Mouse (Mus musculus) ES-E14 (cell line): ENCODE measurements around the gene Ptpn1. TPM values are rescaled to one million over a fixed set of nuclear protein-coding genes. Genes with fewer than 3 reads are reported as not detected.

Experiments
- DNase-seq: peaks from one replicate; pipeline ENCODE4 v3.0.0-alpha.2; 2013; ENCODE audit warnings: low read depth, low spot score
- H3K27ac ChIP-seq: 2 replicates; pipeline ENCODE4 v1.5.1; 2012; ENCODE audit warnings: low read depth, mild to moderate bottlenecking, low read length, moderate library complexity, mixed read lengths; ENCODE audit not compliant: poor library complexity, insufficient read depth, severe bottlenecking
- H3K36me3 ChIP-seq: 2 replicates; pipeline ENCODE4 v1.6.1; 2012; ENCODE audit warnings: mild to moderate bottlenecking, low read length, moderate library complexity, mixed read lengths; ENCODE audit not compliant: control insufficient read depth, poor library complexity, insufficient read depth, severe bottlenecking
- H3K4me1 ChIP-seq, 2 experiments: fragments of 150-350 bp in 1 of 2; sonication (generic) in 1 of 2; 2 replicates each; pipeline ENCODE4 v1.6.1; 2012; ENCODE audit warnings: low read length in 2 of 2, mild to moderate bottlenecking in 1 of 2, mixed read lengths in 1 of 2; ENCODE audit not compliant: control insufficient read depth in 2 of 2, insufficient read depth in 2 of 2, poor library complexity in 1 of 2
- H3K4me3 ChIP-seq, 2 experiments: fragments of 150-350 bp in 1 of 2; sonication (generic) in 1 of 2; 2 replicates each; pipeline ENCODE4 v1.5.1; 2012; ENCODE audit warnings: low read length in 2 of 2, low read depth in 1 of 2, mild to moderate bottlenecking in 1 of 2, mixed read lengths in 1 of 2; ENCODE audit not compliant: insufficient read depth in 1 of 2, poor library complexity in 1 of 2, severe bottlenecking in 1 of 2
- H3K9ac ChIP-seq: 2 replicates; pipeline ENCODE4 v1.6.1; 2012; ENCODE audit warnings: low read depth, mild to moderate bottlenecking, low read length, mixed read lengths; ENCODE audit not compliant: poor library complexity, insufficient read depth, severe bottlenecking
- H3K9me3 ChIP-seq: fragments of 150-350 bp; sonication (generic); 2 replicates; pipeline ENCODE4 v1.6.1; 2012; ENCODE audit warnings: low read depth, mild to moderate bottlenecking, low read length; ENCODE audit not compliant: control insufficient read depth, insufficient read depth
- CHD2 ChIP-seq: IDR thresholded peaks from 2 replicates; pipeline ENCODE4 v1.6.1; 2014; ENCODE audit warnings: mild to moderate bottlenecking, low read depth, low read length, inconsistent platforms
- HCFC1 ChIP-seq: IDR thresholded peaks from 2 replicates; pipeline ENCODE4 v1.6.1; 2012; ENCODE audit warnings: low read length, inconsistent platforms, borderline replicate concordance; ENCODE audit not compliant: insufficient read depth
- MAFK ChIP-seq: IDR thresholded peaks from 2 replicates; pipeline ENCODE4 v1.6.1; 2014; ENCODE audit warnings: mild to moderate bottlenecking, low read depth, low read length, inconsistent platforms; ENCODE audit not compliant: insufficient read depth
- ZC3H11A ChIP-seq: IDR thresholded peaks from 2 replicates; pipeline ENCODE4 v1.6.1; 2012; ENCODE audit warnings: low read depth, mild to moderate bottlenecking, inconsistent platforms, low read length, borderline replicate concordance
- ZNF384 ChIP-seq: IDR thresholded peaks from 2 replicates; pipeline ENCODE4 v1.6.1; 2012; ENCODE audit warnings: low read depth, low read length, inconsistent platforms
- in situ Hi-C, 2 experiments: fragments of 600-800 bp; cut with MboI; formaldehyde crosslinking; loops; one replicate each; pipeline ENCODE4 v1.15.1; 2025; ENCODE audit warnings: low sequenced_read_pairs in 2 of 2, inconsistent platforms in 1 of 2; ENCODE audit not compliant: unreplicated experiment in 2 of 2
- total RNA-seq: library from RNA; depleted of rRNA; stranded (reverse); fragments of 300-350 nt; gene quantifications from 2 replicates; pipeline ENCODE4 v1.2.3, GENCODE M21; 2012

Gene Ptpn1
- total RNA-seq, 1 experiment: 39.9 TPM

DNA sequence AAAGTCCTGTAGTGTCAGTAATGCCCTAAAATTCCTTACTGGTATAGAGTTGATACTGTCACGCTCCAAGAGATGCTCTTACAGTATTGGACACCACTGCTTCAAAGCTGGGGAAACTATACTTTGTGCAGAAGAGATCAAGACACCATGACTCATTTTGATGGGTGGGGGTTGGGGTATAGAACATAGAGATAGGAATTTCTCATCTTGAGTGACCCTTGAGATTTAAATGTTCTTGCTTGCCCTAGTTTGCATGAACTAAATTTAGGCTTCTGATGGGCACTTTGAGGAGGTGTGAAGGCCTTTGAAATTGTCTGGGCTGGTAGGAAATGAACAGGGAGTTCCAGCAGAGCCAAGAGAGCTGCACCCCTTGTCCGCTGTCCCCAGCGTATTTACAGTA, 4.1 kb downstream of the Ptpn1 start:
- no peak for TF ChIP-seq HCFC1
- no peak for TF ChIP-seq MAFK
- TF ChIP-seq CHD2: no peak
- no peak for TF ChIP-seq ZC3H11A
- no peak for TF ChIP-seq ZNF384
- Histone ChIP-seq H3K4me1 (peaks cover 2 to 9% of the 10 kb centered on the region in 2 experiments; a peak in 2 of 4 replicates), H3K9me3 (no peaks in the 10 kb centered on the region), H3K9ac (no peak overlapping the region), H3K36me3 (no peaks in the 10 kb centered on the region), H3K4me3 (no peak overlapping the region), H3K27ac (no peak overlapping the region)
- DNase-seq: no peak
- in situ Hi-C loops: no loop called here

DNA sequence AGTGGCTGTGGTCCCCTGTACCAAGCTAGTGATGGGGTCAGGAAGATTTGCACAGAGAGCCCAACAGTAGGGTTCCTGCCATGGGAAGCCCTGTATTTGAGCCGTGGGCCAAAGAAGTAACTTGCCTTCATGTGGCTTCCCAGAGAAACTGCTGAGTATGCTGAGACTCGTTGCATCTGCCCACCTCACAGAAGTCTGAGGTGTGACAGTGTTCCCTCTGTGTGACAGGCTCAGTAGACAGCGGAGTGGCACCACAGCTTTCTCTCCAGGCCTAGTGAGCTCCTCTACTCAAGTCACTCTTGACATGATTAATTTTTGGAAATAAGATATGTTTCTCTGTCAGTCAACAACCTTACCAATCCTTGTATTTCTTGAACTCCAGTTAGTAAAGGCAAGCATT, 6.9 kb downstream of the Ptpn1 start:
- no peak for TF ChIP-seq ZNF384
- no peak for TF ChIP-seq MAFK
- no peak for TF ChIP-seq HCFC1
- no peak for TF ChIP-seq CHD2
- TF ChIP-seq ZC3H11A: no peak
- DNase-seq: no peak
- Histone ChIP-seq H3K9ac (no peak overlapping the region), H3K27ac (no peak overlapping the region), H3K9me3 (no peaks in the 10 kb centered on the region), H3K36me3 (no peaks in the 10 kb centered on the region), H3K4me3 (no peak overlapping the region), H3K4me1 (peaks cover 6 to 30% of the 10 kb centered on the region in 2 experiments; a peak in 3 of 4 replicates)
- in situ Hi-C loops: no loop called here

DNA sequence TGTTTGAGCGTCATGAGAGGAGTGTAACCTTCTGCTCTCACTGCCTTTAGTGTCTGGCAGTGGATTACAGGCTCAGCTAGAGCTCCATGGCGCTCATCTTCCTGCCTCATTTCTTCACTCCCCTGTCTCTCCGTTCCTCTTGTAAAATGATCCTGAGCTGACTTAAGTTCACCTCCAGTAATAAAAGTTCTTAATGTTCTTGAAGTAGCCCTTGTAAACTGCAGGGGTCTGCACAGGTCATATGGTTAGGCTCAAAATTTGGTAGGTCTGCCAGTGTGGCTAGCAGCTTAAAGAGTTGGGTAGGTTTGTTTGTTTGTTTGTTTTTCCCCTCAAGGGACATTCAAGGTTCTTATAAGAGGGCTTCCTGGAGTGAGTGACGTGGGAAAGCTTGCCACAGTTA, 7.3 kb downstream of the Ptpn1 start:
- no peak for DNase-seq
- H3K9ac ChIP-seq: no peak overlapping the region
- H3K27ac ChIP-seq: no peak overlapping the region
- H3K36me3 ChIP-seq: no peaks in the 10 kb centered on the region
- H3K9me3 ChIP-seq: no peaks in the 10 kb centered on the region
- TF ChIP-seq HCFC1 (no peak), MAFK (no peak), ZNF384 (no peak), ZC3H11A (no peak), CHD2 (no peak)
- H3K4me1 ChIP-seq: peaks cover 6 to 33% of the 10 kb centered on the region in 2 experiments; a peak in 3 of 4 replicates
- H3K4me3 ChIP-seq: no peak overlapping the region
- in situ Hi-C loops: no loop called here

DNA sequence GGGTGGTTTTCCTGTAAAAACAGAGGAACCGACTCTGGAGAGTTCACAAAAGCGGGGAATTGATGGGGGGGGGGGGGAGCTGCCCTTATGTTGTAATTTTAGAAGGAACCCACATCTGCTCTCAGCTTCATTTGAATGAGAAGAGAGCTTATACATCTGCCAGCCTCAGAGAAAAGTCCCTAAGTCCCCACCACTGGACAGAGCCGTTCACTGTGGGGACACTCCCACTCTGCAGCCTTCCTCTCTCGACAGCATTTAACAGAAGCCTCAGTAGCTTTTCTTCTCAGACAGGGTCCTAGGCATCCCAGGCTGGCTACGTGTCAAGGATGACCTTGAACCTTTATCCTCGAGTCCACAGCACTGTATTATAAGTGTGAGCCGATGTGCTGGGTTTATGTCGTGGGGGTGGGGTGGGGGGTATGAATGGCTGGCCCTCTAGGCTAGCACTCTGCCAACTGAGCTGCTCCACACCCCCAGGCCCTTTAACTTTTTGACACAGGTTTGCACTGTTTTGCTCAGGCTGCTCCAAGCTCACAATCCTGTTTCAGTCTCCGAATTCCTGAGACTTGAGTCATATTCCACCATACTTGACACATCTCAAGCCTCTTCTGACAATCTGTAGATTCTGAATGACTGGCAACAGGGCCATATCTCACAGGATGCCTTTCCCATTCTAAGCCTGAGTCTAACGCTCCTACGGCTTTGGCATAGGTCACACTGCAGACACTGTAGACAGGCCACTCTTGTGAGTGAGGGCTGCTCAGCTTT, 8.0 kb downstream of the Ptpn1 start:
- no peak for DNase-seq
- no peak for TF ChIP-seq MAFK
- TF ChIP-seq ZNF384: no peak
- no peak for TF ChIP-seq ZC3H11A
- TF ChIP-seq CHD2: no peak
- no peak for TF ChIP-seq HCFC1
- Histone ChIP-seq H3K4me3 (no peak overlapping the region), H3K36me3 (no peaks in the 10 kb centered on the region), H3K4me1 (peaks cover 6 to 37% of the 10 kb centered on the region in 2 experiments; a peak in 3 of 4 replicates), H3K9ac (no peak overlapping the region), H3K9me3 (no peaks in the 10 kb centered on the region), H3K27ac (no peak overlapping the region)
- in situ Hi-C loops: no loop called here
